Mouse (Mus musculus) testis, adult 2 months (tissue): ENCODE results near the gene Kras.

Experiments used
- CTCF ChIP-seq: fragments of 200-500 bp; IDR thresholded peaks from 2 replicates; pipeline ENCODE4 v1.5.1; 2012; ENCODE audit warnings: low read depth, mild to moderate bottlenecking, inconsistent platforms, low read length, moderate library complexity; ENCODE audit not compliant: control insufficient read depth, insufficient read depth, insufficient replicate concordance
- POLR2A ChIP-seq: fragments of 200-500 bp; IDR thresholded peaks from 2 replicates; pipeline ENCODE4 v1.6.1; 2012; ENCODE audit warnings: low read depth, mild to moderate bottlenecking, inconsistent platforms, low read length, moderate library complexity; ENCODE audit not compliant: control insufficient read depth

- TF ChIP-seq CTCF: no peak
- no peak for TF ChIP-seq POLR2A
Measured at GRCm38 (mm10) chr6:145240285-145240684, 9.8 kb downstream of the Kras start.
